Mouse (Mus musculus) left cerebral cortex, adult 9 months (tissue): ENCODE measurements around the gene Vmn1r209.
A peak's percentile ranks its signal among the peaks of the same experiment; 100 is the strongest.
"Not testable (repeated sequence)": the region's sequence is repeated elsewhere in the genome, so short reads cannot be mapped to it uniquely, and the experiment has no call there.

ENCODE experiments used
- DNase-seq, 2 experiments: peaks; one replicate each; pipeline ENCODE4 v3.0.0; 2022; ENCODE audit warnings: low spot score in 2 of 2

Gene Vmn1r209

DNA sequence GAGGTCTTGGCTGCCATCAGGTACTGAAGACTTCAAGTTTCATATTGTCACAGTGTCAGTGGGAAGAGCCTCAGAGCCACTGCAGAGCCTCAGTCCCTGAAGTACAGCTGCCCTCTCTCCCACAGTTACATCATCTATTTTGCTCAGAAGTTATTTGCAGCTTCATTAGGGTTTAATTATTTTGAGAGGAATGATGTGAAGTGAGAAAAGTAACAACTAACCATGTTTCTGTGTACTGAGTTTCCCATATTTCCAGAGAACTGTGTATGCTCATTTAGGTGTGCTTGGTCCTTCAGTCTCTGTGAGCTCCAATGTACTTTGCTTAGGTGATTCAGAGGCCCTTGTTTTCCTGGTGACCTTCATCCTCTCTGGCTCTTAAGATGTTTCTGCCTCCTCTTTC, at the start of gene Vmn1r209:
Gene Vmn1r209 (minus strand): TSS at position 101 of the 400 bp plus-strand sequence.
- not testable (repeated sequence) for DNase-seq

DNA sequence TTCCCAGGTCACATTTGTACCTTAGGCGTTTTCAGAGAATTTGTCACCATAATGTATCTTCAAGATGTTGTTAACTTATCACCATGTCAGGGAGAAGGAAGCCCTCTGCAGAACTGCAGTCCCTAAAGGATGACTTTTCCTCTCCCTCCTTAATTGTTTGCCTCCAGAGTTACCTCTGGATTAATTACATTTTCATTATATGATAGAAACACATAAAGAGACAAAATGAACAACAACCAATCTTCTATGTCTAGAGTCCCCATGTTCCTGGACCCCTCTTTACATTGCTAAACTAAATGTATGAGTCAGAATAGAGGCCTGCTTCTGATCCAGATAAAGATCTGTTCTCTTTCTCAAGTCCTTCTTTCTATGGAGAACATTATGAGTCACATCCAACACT, 48.0 kb upstream of the Vmn1r209 start, which contains the start of gene Vmn1r211:
Gene Vmn1r211 (minus strand): TSS at position 101 of the 400 bp plus-strand sequence.
- no peak for DNase-seq

DNA sequence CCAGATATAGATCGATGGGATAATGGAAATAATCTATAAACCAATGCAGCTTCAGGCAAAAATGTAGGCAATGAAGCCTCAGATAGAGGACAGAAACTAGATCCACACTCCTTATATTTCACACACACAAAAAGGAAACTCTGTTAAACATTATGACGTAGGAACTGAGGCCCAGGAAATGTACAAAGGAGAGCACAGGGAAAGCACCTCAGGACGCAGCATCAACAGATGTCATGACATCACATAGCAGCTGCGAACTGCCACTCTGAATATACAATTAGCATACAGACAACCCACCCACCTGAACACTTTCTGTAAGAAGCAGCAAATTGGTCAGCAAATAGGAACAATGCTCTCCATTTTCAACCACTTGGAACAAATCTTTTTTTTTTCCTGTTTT, 45.3 kb upstream of the Vmn1r209 start:
- no peak for DNase-seq

DNA sequence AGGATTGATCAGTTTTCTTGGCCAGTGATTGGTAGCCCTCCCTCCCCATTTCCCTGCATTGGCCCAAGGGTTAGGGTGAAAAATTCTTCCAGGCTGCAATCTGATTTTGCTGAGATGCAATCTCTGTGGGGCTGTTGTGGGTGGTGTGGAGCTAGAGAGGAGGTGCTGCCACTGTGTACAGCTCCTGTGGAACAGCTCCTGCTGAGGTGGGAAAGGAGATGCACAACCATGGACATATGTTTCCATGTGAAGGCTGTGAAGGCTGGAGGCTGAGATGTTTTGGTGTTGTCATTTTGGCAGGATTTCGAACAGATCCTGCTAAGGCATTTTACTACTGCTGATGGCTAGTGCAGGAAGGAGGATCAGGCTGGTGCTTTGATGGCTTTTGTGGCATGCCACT, 37.3 kb upstream of the Vmn1r209 start:
- DNase-seq: peak in 1 of 2 experiments; percentile 3

DNA sequence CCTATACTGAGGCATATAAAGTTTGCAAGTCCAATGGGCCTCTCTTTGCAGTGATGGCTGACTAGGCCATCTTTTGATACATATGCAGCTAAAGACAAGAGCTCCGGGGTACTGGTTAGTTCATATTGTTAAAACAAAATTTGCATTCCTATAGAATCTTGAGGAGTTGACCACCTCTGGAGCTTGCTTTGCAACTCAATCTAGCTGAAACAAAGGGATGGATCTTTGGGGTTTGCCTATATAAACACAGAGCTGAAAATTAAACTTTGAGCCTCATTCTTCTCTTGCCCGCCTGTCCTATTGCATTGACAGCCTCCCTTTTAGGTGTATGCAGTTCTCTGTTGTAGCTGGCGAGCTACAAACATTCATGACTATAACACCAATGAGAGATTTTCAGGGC, 34.8 kb upstream of the Vmn1r209 start:
- DNase-seq: not testable (repeated sequence)

DNA sequence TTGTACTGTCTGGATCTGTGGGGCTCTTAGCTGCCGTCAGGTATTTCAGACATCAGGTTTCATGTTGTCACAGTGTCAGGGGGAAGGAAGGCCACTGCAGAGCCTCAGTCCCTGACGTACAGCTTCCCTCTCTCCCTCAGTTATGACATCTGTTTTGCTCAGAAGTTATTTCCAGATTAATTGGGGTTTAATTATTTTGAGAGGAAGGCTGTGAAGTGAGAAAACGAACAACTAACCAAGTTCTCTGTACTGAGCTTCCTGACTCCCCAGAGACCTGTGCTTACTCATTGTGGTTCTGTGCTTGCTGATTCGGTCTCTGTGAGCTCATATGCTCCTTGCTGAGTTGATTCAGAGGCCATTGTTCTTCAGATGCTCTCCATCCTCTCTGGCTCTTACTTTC, 21.8 kb upstream of the Vmn1r209 start, which contains the start of gene Vmn1r210:
Gene Vmn1r210 (minus strand): TSS at position 101 of the 400 bp plus-strand sequence.
- no peak for DNase-seq

DNA sequence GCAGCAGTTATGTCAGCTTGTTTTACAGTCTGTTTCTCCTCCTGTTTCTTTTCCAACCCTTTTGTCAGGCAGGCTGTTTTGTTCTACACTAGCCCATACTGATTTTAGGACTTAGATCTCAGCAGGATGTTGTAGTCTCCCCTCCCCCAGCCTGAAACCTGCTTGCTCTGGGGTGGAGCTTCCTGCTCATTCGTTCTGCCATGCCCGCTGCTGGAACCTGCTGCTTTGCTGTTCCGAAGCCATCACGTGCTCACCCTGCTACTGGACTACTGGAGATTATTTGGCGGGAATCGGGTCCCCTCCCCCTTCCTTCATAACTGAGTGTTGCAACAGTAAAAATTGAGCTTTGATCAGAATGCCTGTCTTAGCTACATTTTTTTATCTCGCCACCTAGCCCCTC, 19.9 kb upstream of the Vmn1r209 start:
- not testable (repeated sequence) for DNase-seq

DNA sequence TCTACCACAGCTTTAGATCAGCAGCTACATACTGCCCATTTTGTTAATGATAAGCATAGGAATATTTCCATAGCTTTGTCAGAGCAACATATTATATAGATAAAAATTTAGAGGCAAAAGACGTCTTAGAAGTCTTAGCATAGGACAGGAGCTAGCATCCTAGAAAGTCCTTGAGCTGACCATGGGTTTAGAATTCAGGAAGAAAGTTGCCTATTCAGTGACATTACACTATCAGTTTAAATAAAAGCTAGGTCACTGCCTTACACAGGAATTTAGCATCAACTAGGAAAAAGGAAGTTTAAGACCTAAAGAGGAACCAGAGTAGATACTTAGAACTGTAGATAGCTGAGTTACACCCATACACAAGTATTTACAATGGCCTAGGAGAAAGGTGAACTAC, 12.1 kb upstream of the Vmn1r209 start:
- DNase-seq: not testable (repeated sequence)

DNA sequence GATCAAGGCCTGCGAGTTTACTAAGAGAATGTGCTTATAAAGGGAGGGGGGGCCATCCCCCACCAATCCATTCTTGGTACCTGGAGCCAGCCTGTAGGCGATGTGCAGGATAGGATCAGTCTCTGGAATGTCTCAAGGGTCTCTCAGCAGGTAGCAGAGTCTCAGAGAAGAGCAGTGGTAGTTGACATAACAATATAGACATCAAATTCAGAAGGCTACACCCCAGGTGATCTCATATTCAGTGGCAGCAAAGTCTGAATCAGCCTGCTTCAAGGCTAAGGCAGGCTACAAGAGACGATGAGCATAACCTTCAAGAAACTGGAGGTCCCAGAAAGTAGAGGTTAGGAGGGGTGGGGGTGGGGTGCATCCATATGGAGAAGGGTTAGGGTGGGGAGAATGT, 21.4 kb downstream of the Vmn1r209 start:
- DNase-seq: not testable (repeated sequence)

DNA sequence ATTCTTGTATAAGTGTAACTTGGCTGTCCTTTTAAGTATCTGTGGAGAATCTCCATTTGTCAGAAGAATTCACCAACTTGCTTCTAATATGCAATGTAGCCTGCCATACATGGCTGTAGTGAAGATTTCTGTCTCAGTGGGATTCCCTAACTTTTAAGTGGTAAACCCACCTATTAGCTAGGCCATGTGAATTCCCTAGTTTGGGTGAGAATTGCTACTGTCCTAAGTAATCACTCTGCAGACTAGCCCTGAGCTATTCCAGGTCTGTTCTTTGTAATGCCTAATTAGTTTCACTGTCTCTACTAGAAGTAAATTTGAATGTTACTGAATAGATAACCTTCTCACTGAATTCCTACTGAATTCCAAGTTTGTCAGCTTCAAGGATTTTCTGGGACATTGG, 25.3 kb downstream of the Vmn1r209 start:
- DNase-seq: not testable (repeated sequence)

DNA sequence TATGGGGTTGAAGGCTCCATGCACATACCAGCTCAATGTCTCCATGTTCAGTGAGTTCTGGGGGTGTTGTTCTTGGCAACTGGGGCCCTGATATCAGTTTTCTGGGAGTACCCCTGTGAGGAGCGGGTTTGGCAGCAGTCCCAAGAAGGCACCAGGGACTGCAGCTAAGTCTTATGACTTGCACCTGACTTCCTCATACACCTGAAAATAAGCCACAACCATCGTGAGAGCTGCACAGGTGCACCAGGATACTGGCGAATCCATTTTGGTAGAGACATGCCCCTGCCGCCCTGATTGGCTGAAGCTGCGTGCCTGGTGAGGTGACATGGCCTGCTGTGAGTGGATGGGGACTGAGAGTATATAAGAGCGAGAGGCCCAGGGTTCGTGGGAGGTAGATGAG, 32.2 kb downstream of the Vmn1r209 start, which contains the start of gene Vmn1r208:
Gene Vmn1r208 (minus strand): TSS at position 101 of the 400 bp plus-strand sequence.
- DNase-seq: not testable (repeated sequence)

DNA sequence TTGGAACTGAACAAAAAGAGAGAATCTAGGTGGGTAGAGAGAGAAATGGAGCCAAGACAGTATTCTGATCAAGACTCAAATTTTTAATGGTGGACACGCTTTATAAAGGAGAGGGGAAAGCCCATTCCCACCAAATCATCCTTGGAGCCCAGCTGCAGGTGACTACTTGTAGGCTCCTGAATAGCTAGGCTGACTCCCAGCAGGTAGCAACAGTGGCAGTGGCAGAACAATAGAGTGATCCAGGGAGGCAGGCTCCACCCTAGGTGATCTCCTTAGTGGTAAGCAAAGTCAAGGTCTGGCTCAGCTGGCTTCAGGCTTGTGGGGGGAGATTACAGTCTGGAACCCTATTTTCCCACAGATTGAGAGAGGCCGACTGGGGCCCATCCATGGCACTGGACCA, 37.9 kb downstream of the Vmn1r209 start:
- not testable (repeated sequence) for DNase-seq
